Mouse (Mus musculus): ENCODE results near the gene Pdpn. TPM values are rescaled to one million over a fixed set of nuclear protein-coding genes. Genes with fewer than 3 reads are reported as not detected.

Gene Pdpn
- polyA plus RNA-seq, 1 experiment from 2014 or later: 296 TPM

DNA sequence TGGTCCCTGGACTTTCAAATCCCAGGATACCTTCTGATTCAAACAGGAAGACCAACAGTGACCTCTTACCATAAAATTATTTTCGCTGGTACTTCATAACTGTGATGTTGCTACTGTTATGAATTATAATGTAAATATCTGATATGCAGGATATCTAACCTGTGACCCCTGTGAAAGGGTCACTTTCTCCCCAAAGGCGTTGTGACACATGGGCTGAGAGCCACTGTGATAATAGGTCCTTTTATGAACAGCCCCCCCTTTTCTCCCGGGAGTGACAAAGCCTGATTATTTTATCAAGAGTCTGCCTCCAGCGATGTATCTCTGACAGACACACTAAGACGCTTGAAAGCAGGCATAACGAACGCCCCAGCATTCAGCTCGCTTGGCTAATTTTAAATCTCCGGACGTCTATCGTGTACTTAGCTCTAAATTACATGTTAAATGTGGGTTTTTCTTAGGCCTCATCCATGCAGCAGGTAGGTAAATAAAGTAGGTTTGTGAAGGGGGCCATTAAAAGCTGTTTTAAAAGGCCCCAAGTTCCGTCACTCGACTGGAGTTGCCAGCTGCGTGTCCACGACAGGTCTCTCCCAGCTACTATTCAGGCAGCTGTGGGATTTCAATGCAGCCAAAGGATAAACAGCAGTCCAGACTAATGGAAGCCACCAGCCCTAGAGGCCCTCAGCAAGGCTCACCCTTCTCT, 25.7 kb upstream of the Pdpn start:
- in situ Hi-C loops (cut with MboI; ENCODE audit: low pct_unique_long_range_greater_than_20kb): no loop called here
- DNase-seq (ENCODE audit: low read depth, low spot score): no peak
- ChIA-PET CTCF (interaction anchor here (0.7 to 1.9 kb wide), 10 partner anchors 8 to 208 kb away, joined by 3 to 6 read pairs (median 3); partner anchors contain the start of gene Pdpn), POLR2A (interaction anchor here (0.6 kb wide), 1 partner anchor 24 kb away, joined by 3 read pairs; no protein-coding TSS in a partner anchor)
- no peak for TF ChIP-seq CTCF (IDR thresholded peaks at IDR 0.05)
- no peaks in the 10 kb centered on the region for H3K27me3 ChIP-seq
- peak; percentile 17 for ATAC-seq

DNA sequence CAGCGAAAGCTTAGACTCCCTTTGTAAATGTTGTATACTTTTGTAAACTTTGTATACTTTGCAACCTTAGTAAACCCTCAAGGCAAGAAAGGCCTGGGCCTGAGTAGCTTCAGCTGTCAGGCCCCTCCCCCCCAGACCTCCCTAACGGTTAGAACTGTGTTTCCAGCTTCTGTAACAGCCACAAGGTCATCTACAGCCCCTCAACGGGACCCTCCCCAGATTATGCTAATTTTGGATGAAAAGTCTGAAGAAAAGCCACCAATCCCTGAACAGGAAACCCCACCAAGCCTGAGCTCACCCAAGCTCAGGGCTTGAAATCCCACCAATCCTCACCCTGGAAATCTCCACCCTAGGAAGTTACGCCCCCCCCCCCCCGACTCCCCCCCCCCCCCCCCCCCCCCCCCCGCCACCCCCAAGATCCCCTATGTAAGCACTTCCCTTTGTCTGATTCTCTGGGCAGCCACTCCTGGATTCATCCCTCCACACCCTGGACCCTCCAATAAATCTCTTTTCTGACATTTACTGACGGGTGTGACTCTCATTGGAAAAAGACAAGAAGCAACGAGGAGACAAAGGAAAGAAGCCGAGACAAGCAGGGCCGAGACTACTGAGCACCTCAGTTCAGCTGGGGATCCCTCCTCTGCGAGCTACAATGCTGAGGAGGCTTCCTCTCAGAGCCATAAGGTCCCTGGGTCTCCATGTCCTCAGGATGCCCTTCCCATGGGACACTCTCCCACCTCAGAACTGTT, 25.0 kb upstream of the Pdpn start:
- ATAC-seq (no peak), DNase-seq (ENCODE audit: low read depth, low spot score) (no peak)
- CTCF ChIA-PET: interaction anchor here (1.1 to 1.9 kb wide), 3 partner anchors 10 to 56 kb away, joined by 3 to 6 read pairs (median 6); no protein-coding TSS in a partner anchor
- no peaks in the 10 kb centered on the region for H3K27me3 ChIP-seq
- POLR2A ChIA-PET: interaction anchor here (0.6 kb wide), 1 partner anchor 25 kb away, joined by 3 read pairs; no protein-coding TSS in a partner anchor
- in situ Hi-C loops (cut with MboI; ENCODE audit: low pct_unique_long_range_greater_than_20kb): no loop called here
- no peak for TF ChIP-seq CTCF (IDR thresholded peaks at IDR 0.05)

DNA sequence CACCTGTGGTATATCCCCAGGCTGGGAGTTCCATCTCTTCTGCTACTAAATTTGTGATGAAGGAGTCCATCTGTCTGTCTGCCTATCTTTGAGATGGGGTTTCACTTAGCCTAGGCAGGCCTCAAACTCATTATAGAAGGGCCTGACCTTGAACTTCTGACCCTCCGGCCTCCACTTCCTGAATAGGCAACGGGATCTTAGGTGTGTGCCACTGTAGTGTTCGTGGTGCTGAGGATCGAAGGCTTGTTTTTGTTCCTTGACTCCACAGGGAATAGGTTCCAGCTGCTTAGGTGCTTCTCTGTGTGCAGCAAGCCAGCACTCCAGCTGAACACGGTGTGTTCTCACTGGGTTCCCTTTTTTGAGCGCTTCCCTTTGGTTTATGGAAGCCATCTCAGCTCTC, 13.9 kb upstream of the Pdpn start:
- CTCF ChIA-PET: interaction anchor here (0.6 kb wide), 1 partner anchor 12 kb away, joined by 3 read pairs; no protein-coding TSS in a partner anchor
- DNase-seq (ENCODE audit: low read depth, low spot score): no peak
- no peak for ATAC-seq
- in situ Hi-C loops (cut with MboI; ENCODE audit: low pct_unique_long_range_greater_than_20kb): no loop called here
- TF ChIP-seq CTCF (IDR thresholded peaks at IDR 0.05): no peak
- no peaks in the 10 kb centered on the region for H3K27me3 ChIP-seq
- POLR2A ChIA-PET: no interaction called here

DNA sequence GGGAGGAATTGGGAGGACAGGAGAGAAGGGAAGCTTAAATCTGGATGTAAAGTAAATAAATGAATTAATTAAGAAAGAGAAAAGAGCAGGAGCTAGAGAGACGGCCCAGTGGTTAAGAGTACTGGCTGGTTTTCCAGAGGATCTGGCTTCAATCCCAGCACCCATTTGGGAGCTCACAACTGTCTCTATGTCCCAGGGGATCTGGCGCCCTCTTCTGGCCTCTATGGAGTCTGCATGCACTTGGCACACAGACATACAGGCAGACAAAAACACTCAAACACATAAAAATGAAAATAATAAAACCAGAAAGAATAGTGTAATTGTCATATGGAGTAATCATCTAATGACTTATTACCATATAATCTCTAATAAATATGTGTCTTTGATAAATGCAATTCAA, 12.0 kb upstream of the Pdpn start:
- H3K27me3 ChIP-seq: no peaks in the 10 kb centered on the region
- no peak for ATAC-seq
- ChIA-PET CTCF (no interaction called here), POLR2A (no interaction called here)
- peak; percentile 50 for TF ChIP-seq CTCF (IDR thresholded peaks at IDR 0.05)
- in situ Hi-C loops (cut with MboI; ENCODE audit: low pct_unique_long_range_greater_than_20kb): no loop called here
- DNase-seq (ENCODE audit: low read depth, low spot score): no peak

DNA sequence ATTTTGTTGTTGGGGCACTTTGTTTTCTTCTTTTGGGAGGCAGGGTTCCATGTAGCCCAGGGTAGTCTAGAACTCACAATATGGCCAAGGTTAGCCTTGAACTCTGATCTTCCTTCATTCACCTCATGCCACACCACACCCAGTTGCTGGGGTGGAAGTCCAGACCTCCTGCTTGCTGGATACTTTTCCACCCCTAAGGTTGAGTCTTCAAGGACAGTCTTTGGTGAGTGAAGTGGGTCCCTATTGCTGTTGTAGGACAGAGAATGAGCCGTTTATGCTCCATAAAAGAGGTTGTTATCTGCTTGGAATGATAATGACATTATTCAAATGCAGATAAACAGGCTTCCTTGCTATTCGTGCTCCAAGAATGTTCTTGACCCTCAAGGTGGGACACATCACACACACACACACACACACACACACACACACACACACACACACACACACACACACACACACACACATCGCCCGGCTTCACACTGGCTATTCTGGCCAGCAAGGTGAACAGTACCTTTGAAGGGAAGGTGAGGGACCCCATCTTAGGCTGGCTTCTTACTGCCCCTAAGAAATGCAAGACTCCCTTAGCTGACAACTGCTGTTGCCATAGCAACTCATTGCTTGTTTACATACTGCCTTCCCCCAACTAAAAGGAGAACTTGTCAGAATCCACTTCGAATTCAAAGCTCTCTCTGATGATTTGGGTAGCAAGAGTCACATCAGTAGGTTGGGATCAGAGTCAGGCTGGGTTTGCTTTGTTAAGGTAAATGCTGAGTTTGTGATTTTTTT, 6.8 kb upstream of the Pdpn start:
- ChIA-PET CTCF (no interaction called here), POLR2A (no interaction called here)
- H3K27me3 ChIP-seq: no peaks in the 10 kb centered on the region
- ATAC-seq (no peak), DNase-seq (ENCODE audit: low read depth, low spot score) (no peak)
- in situ Hi-C loops (cut with MboI; ENCODE audit: low pct_unique_long_range_greater_than_20kb): no loop called here
- TF ChIP-seq CTCF (IDR thresholded peaks at IDR 0.05): no peak

DNA sequence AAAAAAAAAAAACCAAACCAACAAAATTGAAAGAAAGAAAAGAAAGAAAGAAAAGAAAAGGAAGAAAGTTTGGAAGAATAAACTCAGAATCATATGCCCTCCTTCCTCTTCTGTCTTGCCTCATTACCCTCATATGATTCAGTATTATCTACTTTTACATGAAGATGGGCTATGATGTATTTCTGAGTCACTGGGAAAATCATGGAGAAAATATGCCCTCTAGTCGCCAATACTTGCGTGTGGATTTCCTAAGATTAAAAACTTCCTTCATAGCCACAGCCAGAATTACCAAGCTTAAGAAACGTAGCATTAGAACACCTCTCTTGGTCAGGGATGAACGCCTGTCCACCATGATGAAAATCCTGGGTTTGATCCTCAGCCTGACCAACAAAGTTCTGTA, 5.7 kb upstream of the Pdpn start:
- in situ Hi-C loops (cut with MboI; ENCODE audit: low pct_unique_long_range_greater_than_20kb): no loop called here
- H3K27me3 ChIP-seq: no peaks in the 10 kb centered on the region
- ChIA-PET CTCF (no interaction called here), POLR2A (interaction anchor here (0.6 to 1.1 kb wide), 2 partner anchors 9 to 32 kb away, joined by 3 to 5 read pairs; no protein-coding TSS in a partner anchor)
- no peak for TF ChIP-seq CTCF (IDR thresholded peaks at IDR 0.05)
- ATAC-seq (no peak), DNase-seq (ENCODE audit: low read depth, low spot score) (no peak)

DNA sequence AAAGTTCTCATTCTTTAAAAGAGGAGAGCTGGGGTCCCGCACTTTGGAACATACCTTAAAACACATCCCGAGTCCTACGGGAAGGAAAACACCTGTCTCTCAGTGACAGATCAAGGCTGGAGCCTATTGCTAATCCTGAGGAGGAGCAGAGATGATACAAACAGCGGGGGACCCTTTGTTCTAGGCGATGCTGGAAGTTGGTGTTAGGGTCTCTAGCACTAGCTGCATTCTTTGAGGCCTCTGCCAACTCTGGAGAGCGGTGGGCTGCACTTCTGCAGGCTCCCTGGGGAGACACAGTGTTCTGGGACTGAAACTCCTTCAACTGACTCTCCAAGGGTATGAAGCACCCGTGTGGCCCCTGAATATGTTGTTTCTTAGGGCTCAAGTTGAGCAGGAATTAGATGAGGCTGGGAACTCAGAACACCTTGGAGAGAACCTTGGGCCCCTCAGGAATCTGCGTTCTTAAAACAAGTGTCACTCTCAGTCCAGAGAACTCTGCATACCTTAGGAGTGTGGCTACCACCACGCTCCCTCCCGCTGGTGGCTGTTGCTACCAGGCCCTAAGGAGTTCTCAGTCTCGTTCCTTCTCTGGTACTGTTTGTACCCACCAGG, 3.0 kb upstream of the Pdpn start:
- TF ChIP-seq CTCF (IDR thresholded peaks at IDR 0.05): no peak
- ATAC-seq: no peak
- in situ Hi-C loops (cut with MboI; ENCODE audit: low pct_unique_long_range_greater_than_20kb): no loop called here
- DNase-seq (ENCODE audit: low read depth, low spot score): no peak
- POLR2A ChIA-PET: no interaction called here
- H3K27me3 ChIP-seq: no peaks in the 10 kb centered on the region
- CTCF ChIA-PET: no interaction called here

DNA sequence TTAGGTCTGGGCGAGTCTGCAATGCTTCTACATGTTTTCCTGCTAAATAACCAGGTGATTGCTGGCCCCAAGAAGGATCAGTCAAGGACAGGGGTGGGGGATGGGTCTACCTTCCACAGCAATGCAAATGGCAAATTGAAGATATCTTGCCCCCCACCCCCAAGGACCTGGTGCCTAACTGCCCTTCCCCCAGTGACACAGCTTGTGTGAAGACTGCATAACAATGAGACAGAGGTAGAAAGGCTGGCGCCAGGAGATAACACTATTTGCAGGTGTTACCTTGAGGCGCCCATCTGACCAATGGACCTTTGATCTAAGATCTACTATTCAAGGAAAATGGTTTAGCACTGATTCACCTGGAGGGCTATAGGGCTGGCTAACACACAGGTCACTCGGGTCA, 2.5 kb upstream of the Pdpn start:
- ATAC-seq (no peak), DNase-seq (ENCODE audit: low read depth, low spot score) (no peak)
- CTCF ChIA-PET: no interaction called here
- TF ChIP-seq CTCF (IDR thresholded peaks at IDR 0.05): no peak
- H3K27me3 ChIP-seq: no peaks in the 10 kb centered on the region
- POLR2A ChIA-PET: no interaction called here
- in situ Hi-C loops (cut with MboI; ENCODE audit: low pct_unique_long_range_greater_than_20kb): no loop called here

DNA sequence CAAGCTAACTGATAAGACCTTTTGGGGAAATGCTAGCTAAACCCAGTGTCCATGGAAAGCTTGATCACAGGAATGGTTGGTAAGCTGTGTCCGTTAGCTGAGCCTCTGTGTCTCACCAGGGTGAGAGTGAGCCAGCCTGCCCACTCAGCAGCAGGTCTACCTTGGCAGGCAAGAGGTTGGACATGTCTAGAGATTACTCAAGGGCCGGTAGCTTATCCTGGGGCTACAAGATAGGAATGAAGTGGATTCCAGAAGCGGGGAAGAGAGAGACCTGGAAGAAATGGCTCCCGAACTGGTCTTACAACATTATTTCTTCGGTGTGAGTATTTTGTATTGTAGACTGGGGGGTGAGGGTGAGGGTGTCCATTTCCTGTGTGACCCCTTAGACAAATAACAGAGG, 1.7 kb upstream of the Pdpn start:
- peak; percentile 15 for ATAC-seq

DNA sequence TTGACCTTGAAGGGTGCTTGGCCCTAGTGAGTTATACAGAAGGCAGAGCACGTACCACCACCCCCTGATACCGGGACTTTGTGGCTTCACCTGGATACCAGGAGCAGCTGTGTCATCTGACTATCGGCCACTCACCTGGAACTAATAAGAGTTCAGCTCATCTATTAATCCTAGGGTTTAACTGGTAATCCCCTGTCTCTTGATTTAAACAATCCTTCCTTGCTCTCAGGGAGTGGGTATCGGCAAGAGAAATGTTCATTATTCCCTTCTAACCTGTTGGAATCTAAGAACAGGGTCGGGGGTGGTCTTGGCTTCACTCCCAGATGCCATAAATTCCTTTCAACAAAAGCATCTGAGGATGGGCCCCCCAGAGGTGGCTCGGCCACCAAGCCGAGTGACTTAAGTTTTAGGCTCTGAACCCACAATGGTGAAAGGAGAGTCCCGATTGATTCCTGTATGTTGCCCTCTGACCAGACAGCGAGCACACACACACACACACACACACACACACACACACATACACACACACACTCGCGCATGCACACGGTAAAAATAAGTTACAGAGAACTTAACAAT, 837 bp upstream of the Pdpn start:
- POLR2A ChIA-PET: interaction anchor here (0.9 to 2.8 kb wide), 3 partner anchors 13 to 17 kb away, joined by 3 to 26 read pairs (median 3); no protein-coding TSS in a partner anchor
- no peak for TF ChIP-seq CTCF (IDR thresholded peaks at IDR 0.05)
- no peak for DNase-seq (ENCODE audit: low read depth, low spot score)
- in situ Hi-C loops (cut with MboI; ENCODE audit: low pct_unique_long_range_greater_than_20kb): no loop called here
- CTCF ChIA-PET: interaction anchor here (1.0 to 1.7 kb wide), 3 partner anchors 17 to 25 kb away, joined by 3 to 4 read pairs (median 3); no protein-coding TSS in a partner anchor
- H3K27me3 ChIP-seq: no peaks in the 10 kb centered on the region
- ATAC-seq: no peak

More for the DNA sequence above, 1.7 kb upstream of the Pdpn start:
- TF ChIP-seq CTCF (IDR thresholded peaks at IDR 0.05): no peak
- DNase-seq (ENCODE audit: low read depth, low spot score): no peak
- ChIA-PET POLR2A (interaction anchor here (0.8 to 0.9 kb wide), 2 partner anchors 15 to 23 kb away, joined by 3 read pairs; no protein-coding TSS in a partner anchor), CTCF (interaction anchor here (1.0 to 1.1 kb wide), 2 partner anchors 18 to 25 kb away, joined by 3 to 4 read pairs; no protein-coding TSS in a partner anchor)
- in situ Hi-C loops (cut with MboI; ENCODE audit: low pct_unique_long_range_greater_than_20kb): no loop called here
- H3K27me3 ChIP-seq: no peaks in the 10 kb centered on the region

Data from Patski (cell line).